Mouse (Mus musculus): ENCODE measurements around the gene Pigx. TPM values are rescaled to one million over a fixed set of nuclear protein-coding genes. Genes with fewer than 3 reads are reported as not detected.
"Not testable (repeated sequence)": the region's sequence is repeated elsewhere in the genome, so short reads cannot be mapped to it uniquely, and the experiment has no call there.

Gene Pigx
- polyA plus RNA-seq, 1 experiment: 29.0 TPM

- no peak for DNase-seq
- no peak overlapping the region for H3K27ac ChIP-seq (ENCODE audit: insufficient read depth, low read depth, low read length)
- WGBS: 10% methylated on average over 1 of the region's 1 CpGs
Observed at GRCm38 (mm10) chr16:32075762-32076161, 23.8 kb downstream of the Pigx start.

GRCm38 (mm10) chr16:32070070-32070469, 29.5 kb downstream of the Pigx start:
- 50% methylated on average over 4 of the region's 4 CpGs for WGBS
- DNase-seq: not testable (repeated sequence)

More at GRCm38 (mm10) chr16:32075762-32076161, 23.8 kb downstream of the Pigx start:
- Histone ChIP-seq H3K27me3 (replicated peaks; ENCODE audit: control insufficient read depth, insufficient read depth, low read length) (no peaks in the 10 kb centered on the region), H3K4me3 (ENCODE audit: insufficient read depth, low read depth, low read length) (no peak overlapping the region), H3K4me1 (ENCODE audit: control insufficient read depth, insufficient read depth, low read length) (peaks cover 28% of the 10 kb centered on the region; the same call in 1 of the 2 replicates), H3K36me3 (ENCODE audit: control insufficient read depth, insufficient read depth, low read length) (no peaks in the 10 kb centered on the region)
- TF ChIP-seq POLR2A (IDR thresholded peaks at IDR 0.05; ENCODE audit: low read depth, low read length) (no peak), CTCF (conservative IDR thresholded peaks at IDR 0.05; ENCODE audit: insufficient read depth, insufficient read length, low read depth, low read length) (no peak)

GRCm38 (mm10) chr16:32068389-32069300, 30.9 kb downstream of the Pigx start:
- 36% methylated on average over 12 of the region's 12 CpGs for WGBS
- DNase-seq: peak; percentile 34
- no peak overlapping the region for H3K4me3 ChIP-seq (ENCODE audit: insufficient read depth, low read depth, low read length)
- no peak for TF ChIP-seq POLR2A (IDR thresholded peaks at IDR 0.05; ENCODE audit: low read depth, low read length)
- no peak for TF ChIP-seq CTCF (conservative IDR thresholded peaks at IDR 0.05; ENCODE audit: insufficient read depth, insufficient read length, low read depth, low read length)
- no peak overlapping the region for H3K27ac ChIP-seq (ENCODE audit: insufficient read depth, low read depth, low read length)
- peaks cover 36% of the 10 kb centered on the region for H3K4me1 ChIP-seq (ENCODE audit: control insufficient read depth, insufficient read depth, low read length)
- no peaks in the 10 kb centered on the region for H3K27me3 ChIP-seq (replicated peaks; ENCODE audit: control insufficient read depth, insufficient read depth, low read length)
- no peaks in the 10 kb centered on the region for H3K36me3 ChIP-seq (ENCODE audit: control insufficient read depth, insufficient read depth, low read length)

More at GRCm38 (mm10) chr16:32070070-32070469, 29.5 kb downstream of the Pigx start:
- H3K27ac ChIP-seq (ENCODE audit: insufficient read depth, low read depth, low read length); H3K27me3 ChIP-seq (replicated peaks; ENCODE audit: control insufficient read depth, insufficient read depth, low read length); H3K4me3 ChIP-seq (ENCODE audit: insufficient read depth, low read depth, low read length); H3K36me3 ChIP-seq (ENCODE audit: control insufficient read depth, insufficient read depth, low read length): not testable (repeated sequence)
- peaks cover 35% of the 10 kb centered on the region for H3K4me1 ChIP-seq (ENCODE audit: control insufficient read depth, insufficient read depth, low read length)

GRCm38 (mm10) chr16:32066899-32067298, 32.6 kb downstream of the Pigx start:
- WGBS: 77% methylated on average over 1 of the region's 1 CpGs
- peaks cover 35% of the 10 kb centered on the region for H3K4me1 ChIP-seq (ENCODE audit: control insufficient read depth, insufficient read depth, low read length)
- H3K27me3 ChIP-seq (replicated peaks; ENCODE audit: control insufficient read depth, insufficient read depth, low read length): no peaks in the 10 kb centered on the region
- no peaks in the 10 kb centered on the region for H3K36me3 ChIP-seq (ENCODE audit: control insufficient read depth, insufficient read depth, low read length)
- DNase-seq: no peak
- H3K27ac ChIP-seq (ENCODE audit: insufficient read depth, low read depth, low read length): no peak overlapping the region
- TF ChIP-seq CTCF (conservative IDR thresholded peaks at IDR 0.05; ENCODE audit: insufficient read depth, insufficient read length, low read depth, low read length) (no peak), POLR2A (IDR thresholded peaks at IDR 0.05; ENCODE audit: low read depth, low read length) (no peak)
- no peak overlapping the region for H3K4me3 ChIP-seq (ENCODE audit: insufficient read depth, low read depth, low read length)

GRCm38 (mm10) chr16:32063900-32064299, 35.6 kb downstream of the Pigx start:
- peaks cover 33% of the 10 kb centered on the region for H3K4me1 ChIP-seq (ENCODE audit: control insufficient read depth, insufficient read depth, low read length)
- no peak overlapping the region for H3K27ac ChIP-seq (ENCODE audit: insufficient read depth, low read depth, low read length)
- no peaks in the 10 kb centered on the region for H3K36me3 ChIP-seq (ENCODE audit: control insufficient read depth, insufficient read depth, low read length)
- DNase-seq: no peak
- H3K27me3 ChIP-seq (replicated peaks; ENCODE audit: control insufficient read depth, insufficient read depth, low read length): no peaks in the 10 kb centered on the region
- WGBS: 46% methylated on average over 7 of the region's 7 CpGs
- H3K4me3 ChIP-seq (ENCODE audit: insufficient read depth, low read depth, low read length): no peak overlapping the region
- TF ChIP-seq CTCF (conservative IDR thresholded peaks at IDR 0.05; ENCODE audit: insufficient read depth, insufficient read length, low read depth, low read length) (no peak), POLR2A (IDR thresholded peaks at IDR 0.05; ENCODE audit: low read depth, low read length) (no peak)

- TF ChIP-seq POLR2A (IDR thresholded peaks at IDR 0.05; ENCODE audit: low read depth, low read length) (no peak), CTCF (conservative IDR thresholded peaks at IDR 0.05; ENCODE audit: insufficient read depth, insufficient read length, low read depth, low read length) (no peak)
- no peak for DNase-seq
- H3K4me3 ChIP-seq (ENCODE audit: insufficient read depth, low read depth, low read length): no peak overlapping the region
- H3K4me1 ChIP-seq (ENCODE audit: control insufficient read depth, insufficient read depth, low read length): peaks cover 28% of the 10 kb centered on the region
- 49% methylated on average over 2 of the region's 2 CpGs for WGBS
- H3K36me3 ChIP-seq (ENCODE audit: control insufficient read depth, insufficient read depth, low read length): no peaks in the 10 kb centered on the region
- no peaks in the 10 kb centered on the region for H3K27me3 ChIP-seq (replicated peaks; ENCODE audit: control insufficient read depth, insufficient read depth, low read length)
- no peak overlapping the region for H3K27ac ChIP-seq (ENCODE audit: insufficient read depth, low read depth, low read length)
Observed at GRCm38 (mm10) chr16:32062226-32062625, 37.3 kb downstream of the Pigx start.

GRCm38 (mm10) chr16:32059840-32060523, 39.6 kb downstream of the Pigx start:
- Histone ChIP-seq H3K4me3 (ENCODE audit: insufficient read depth, low read depth, low read length) (no peak overlapping the region), H3K36me3 (ENCODE audit: control insufficient read depth, insufficient read depth, low read length) (no peaks in the 10 kb centered on the region), H3K27ac (ENCODE audit: insufficient read depth, low read depth, low read length) (no peak overlapping the region), H3K27me3 (replicated peaks; ENCODE audit: control insufficient read depth, insufficient read depth, low read length) (no peaks in the 10 kb centered on the region), H3K4me1 (ENCODE audit: control insufficient read depth, insufficient read depth, low read length) (peaks cover 12% of the 10 kb centered on the region; the same call in 1 of the 2 replicates)
- TF ChIP-seq CTCF (conservative IDR thresholded peaks at IDR 0.05; ENCODE audit: insufficient read depth, insufficient read length, low read depth, low read length) (no peak), POLR2A (IDR thresholded peaks at IDR 0.05; ENCODE audit: low read depth, low read length) (no peak)
- 52% methylated on average over 6 of the region's 6 CpGs for WGBS
- DNase-seq: no peak

All from kidney, adult 2 months (tissue).